Mouse (Mus musculus): ENCODE measurements around the gene Ahnak2.

- TF ChIP-seq CTCF (IDR thresholded peaks at IDR 0.05; ENCODE audit: borderline replicate concordance, insufficient read depth, low read depth, low read length): no peak
- TF ChIP-seq POLR2A (IDR thresholded peaks at IDR 0.05; ENCODE audit: borderline replicate concordance, insufficient read depth, low read length): no peak
These were observed 42.1 kb downstream of the Ahnak2 start, which contains the start of gene Pld4 for GRCm38 (mm10) chr12:112760154-112760926.

All from cerebellum, adult 2 months (tissue).